Mouse (Mus musculus) MEL (cell line): ENCODE results near the gene Coasy. TPM values are rescaled to one million over a fixed set of nuclear protein-coding genes. Genes with fewer than 3 reads are reported as not detected.

Experiments
- DNase-seq: peaks from one replicate; pipeline ENCODE4 v3.0.0; 2011; ENCODE audit warnings: low read depth, low spot score
- H3K27ac ChIP-seq: 2 replicates; pipeline ENCODE4 v1.5.1; 2012; ENCODE audit warnings: low read depth, mild to moderate bottlenecking, control low read depth, low read length, moderate library complexity; ENCODE audit not compliant: control insufficient read depth
- H3K27me3 ChIP-seq, 2 experiments: fragments of 150-350 bp in 1 of 2; sonication (generic) in 1 of 2; 2 replicates each; pipeline ENCODE4 v1.6.1; 2012; ENCODE audit warnings: low read length in 2 of 2, mild to moderate bottlenecking in 2 of 2, improper control_type of control experiment in 1 of 2, moderate library complexity in 1 of 2; ENCODE audit not compliant: insufficient read depth in 2 of 2, control insufficient read depth in 1 of 2
- H3K36me3 ChIP-seq, 2 experiments: 2 replicates each; pipeline ENCODE4 v1.6.1; 2012 to 2014; ENCODE audit warnings: low read length in 2 of 2, improper control_type of control experiment in 1 of 2, inconsistent platforms in 1 of 2, mild to moderate bottlenecking in 1 of 2; ENCODE audit not compliant: insufficient read depth in 2 of 2, control insufficient read depth in 1 of 2
- H3K4me1 ChIP-seq, 2 experiments: fragments of 150-350 bp in 1 of 2; sonication (generic) in 1 of 2; 2 replicates each; pipeline ENCODE4 v1.6.1; 2012; ENCODE audit warnings: low read length in 2 of 2, improper control_type of control experiment in 1 of 2, mild to moderate bottlenecking in 1 of 2; ENCODE audit not compliant: insufficient read depth in 2 of 2, control insufficient read depth in 1 of 2
- H3K4me3 ChIP-seq, 2 experiments: fragments of 150-350 bp in 1 of 2; sonication (generic) in 1 of 2; 2 replicates each; pipeline ENCODE4 v1.5.1; 2012; ENCODE audit warnings: low read depth in 2 of 2, low read length in 2 of 2, mild to moderate bottlenecking in 2 of 2, moderate library complexity in 2 of 2, control low read depth in 1 of 2, improper control_type of control experiment in 1 of 2; ENCODE audit not compliant: control insufficient read depth in 1 of 2, insufficient read depth in 1 of 2
- H3K79me2 ChIP-seq: 2 replicates; pipeline ENCODE4 v1.6.1; 2012; ENCODE audit warnings: mild to moderate bottlenecking, low read length, moderate library complexity; ENCODE audit not compliant: control insufficient read depth, poor library complexity, insufficient read depth
- H3K9ac ChIP-seq: 2 replicates; pipeline ENCODE4 v1.6.1; 2012; ENCODE audit warnings: low read depth, mild to moderate bottlenecking, control low read depth, low read length, moderate library complexity; ENCODE audit not compliant: control insufficient read depth, poor library complexity, severe bottlenecking
- H3K9me3 ChIP-seq: fragments of 150-350 bp; sonication (generic); replicated peaks from 2 replicates; pipeline ENCODE4 v1.6.1; 2012; ENCODE audit warnings: mild to moderate bottlenecking, low read length, improper control_type of control experiment, moderate library complexity; ENCODE audit not compliant: insufficient read depth
- BHLHE40 ChIP-seq: IDR thresholded peaks from 2 replicates; pipeline ENCODE4 v1.6.1; 2012; ENCODE audit warnings: low read depth, mild to moderate bottlenecking, inconsistent platforms, low read length, improper control_type of control experiment, borderline replicate concordance
- CHD2 ChIP-seq: IDR thresholded peaks from 2 replicates; pipeline ENCODE4 v1.6.1; 2011; ENCODE audit warnings: low read length, improper control_type of control experiment
- ELF1 ChIP-seq: IDR thresholded peaks from 2 replicates; pipeline ENCODE4 v1.6.1; 2014; ENCODE audit warnings: low read depth, mild to moderate bottlenecking, inconsistent platforms, low read length, improper control_type of control experiment, moderate library complexity
- EP300 ChIP-seq, 2 experiments: IDR thresholded peaks; 2 replicates each; pipeline ENCODE4 v1.6.1; 2011; ENCODE audit warnings: improper control_type of control experiment in 2 of 2, low read length in 2 of 2, low read depth in 1 of 2, mild to moderate bottlenecking in 1 of 2
- MAFK ChIP-seq: IDR thresholded peaks from 2 replicates; pipeline ENCODE4 v1.6.1; 2011; ENCODE audit warnings: low read depth, mild to moderate bottlenecking, low read length, improper control_type of control experiment, borderline replicate concordance
- MAX ChIP-seq: IDR thresholded peaks from 2 replicates; pipeline ENCODE4 v1.6.1; 2011; ENCODE audit warnings: low read length, improper control_type of control experiment
- MAZ ChIP-seq: IDR thresholded peaks from 2 replicates; pipeline ENCODE4 v1.6.1; 2012; ENCODE audit warnings: low read depth, mild to moderate bottlenecking, inconsistent platforms, low read length, improper control_type of control experiment
- NRF1 ChIP-seq: IDR thresholded peaks from 2 replicates; pipeline ENCODE4 v1.6.1; 2014; ENCODE audit warnings: low read depth, mild to moderate bottlenecking, inconsistent platforms, low read length, improper control_type of control experiment, moderate library complexity; ENCODE audit not compliant: poor library complexity, insufficient read depth, severe bottlenecking
- POLR2A ChIP-seq, 2 experiments: IDR thresholded peaks; 2 replicates each; pipeline ENCODE4 v1.6.1; 2011 to 2012; ENCODE audit warnings: low read length in 2 of 2, mild to moderate bottlenecking in 2 of 2, control low read depth in 1 of 2, improper control_type of control experiment in 1 of 2, low read depth in 1 of 2, moderate library complexity in 1 of 2; ENCODE audit not compliant: control insufficient read depth in 1 of 2, insufficient read depth in 1 of 2, poor library complexity in 1 of 2
- POLR2AphosphoS5 ChIP-seq: IDR thresholded peaks from 2 replicates; pipeline ENCODE4 v1.6.1; 2012; ENCODE audit warnings: low read depth, borderline replicate concordance, mild to moderate bottlenecking, inconsistent platforms, low read length, moderate library complexity, mixed read lengths
- TCF12 ChIP-seq: IDR thresholded peaks from 2 replicates; pipeline ENCODE4 v1.6.1; 2014; ENCODE audit warnings: low read depth, mild to moderate bottlenecking, inconsistent platforms, low read length, improper control_type of control experiment, moderate library complexity
- UBTF ChIP-seq: IDR thresholded peaks from 2 replicates; pipeline ENCODE4 v1.6.1; 2012; ENCODE audit warnings: low read depth, mild to moderate bottlenecking, inconsistent platforms, low read length, improper control_type of control experiment, moderate library complexity, borderline replicate concordance; ENCODE audit not compliant: insufficient read depth
- USF2 ChIP-seq, 2 experiments: IDR thresholded peaks; 2 replicates each; pipeline ENCODE4 v1.6.1; 2011 to 2012; ENCODE audit warnings: improper control_type of control experiment in 2 of 2, low read length in 2 of 2, borderline replicate concordance in 1 of 2, inconsistent platforms in 1 of 2, low read depth in 1 of 2, mild to moderate bottlenecking in 1 of 2; ENCODE audit not compliant: insufficient read depth in 1 of 2
- ZC3H11A ChIP-seq: IDR thresholded peaks from 2 replicates; pipeline ENCODE4 v1.6.1; 2012; ENCODE audit warnings: low read depth, mild to moderate bottlenecking, inconsistent platforms, low read length, improper control_type of control experiment
- ZNF384 ChIP-seq: IDR thresholded peaks from 2 replicates; pipeline ENCODE4 v1.6.1; 2012; ENCODE audit warnings: low read depth, mild to moderate bottlenecking, inconsistent platforms, low read length, improper control_type of control experiment
- polyA plus RNA-seq, 2 experiments: library from polyadenylated mRNA; stranded (reverse) in 1 of 2; unstranded in 1 of 2; fragments of >175 nt in 1 of 2; fragments of >200 nt in 1 of 2; gene quantifications; 2 replicates each; pipeline versions ENCODE4 v1.2.1 to v1.2.4; 2012; ENCODE audit warnings: low replicate concordance in 2 of 2, low read depth in 1 of 2; ENCODE audit not compliant: insufficient read length in 2 of 2, insufficient read depth in 1 of 2, missing spikeins in 1 of 2
- total RNA-seq: library from RNA; depleted of rRNA; stranded (reverse); fragments of 300-350 nt; gene quantifications from 2 replicates; pipeline ENCODE4 v1.2.3, GENCODE M21; 2012

The Coasy gene
- total and polyA plus RNA-seq, 3 experiments = 34.8 to 44.2 TPM; not detected in 1

- Histone ChIP-seq H3K4me3 (no peak overlapping the region), H3K79me2 (no peaks in the 10 kb centered on the region), H3K27me3 (no peaks in the 10 kb centered on the region), H3K9ac (no peak overlapping the region), H3K36me3 (no peaks in the 10 kb centered on the region), H3K4me1 (no peaks in the 10 kb centered on the region), H3K27ac (no peak overlapping the region), H3K9me3 (no peaks in the 10 kb centered on the region)
- TF ChIP-seq UBTF (no peak), CHD2 (no peak), ZC3H11A (no peak), POLR2AphosphoS5 (no peak)
- no peak for DNase-seq
Measured at GRCm38 (mm10) chr11:101051617-101052016, 30.7 kb upstream of the Coasy start.

DNA sequence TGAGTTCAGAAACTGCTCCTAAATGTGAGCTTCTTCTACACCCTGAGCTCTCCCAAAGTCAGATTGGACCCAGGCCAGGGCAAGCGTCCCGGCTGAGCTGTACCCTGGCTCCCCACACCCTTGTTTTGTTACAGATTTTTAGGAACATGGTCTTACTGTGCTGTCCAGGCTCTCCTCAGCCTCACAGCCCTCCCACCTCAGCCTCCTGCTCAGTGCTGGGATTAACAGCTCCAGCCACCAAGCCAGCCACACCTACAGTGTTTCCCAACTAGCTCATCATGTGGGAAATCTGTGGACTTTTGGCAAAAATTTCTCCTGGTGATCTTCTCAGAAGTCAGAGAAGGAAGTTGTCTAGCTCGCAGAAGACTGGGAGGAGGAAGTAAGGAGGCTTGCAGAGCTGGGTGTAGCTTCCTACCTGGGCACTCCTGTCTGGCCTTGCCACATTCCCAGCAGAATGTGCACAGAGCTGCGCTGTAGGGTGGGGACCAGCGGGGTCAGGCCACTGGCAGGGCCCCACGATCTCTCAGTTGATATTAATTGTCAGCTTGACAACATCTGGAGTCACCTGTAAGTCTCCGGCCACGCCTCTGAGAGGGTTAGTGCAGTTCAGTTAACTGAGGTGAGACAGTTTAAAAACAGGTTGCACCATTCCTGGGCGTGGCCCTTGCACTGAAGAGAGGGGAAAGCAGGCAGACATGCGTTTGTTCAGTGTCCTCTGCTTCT, 29.5 kb upstream of the Coasy start:
- Histone ChIP-seq H3K79me2 (no peaks in the 10 kb centered on the region), H3K36me3 (no peaks in the 10 kb centered on the region), H3K9ac (no peak overlapping the region), H3K4me3 (no peak overlapping the region)
- TF ChIP-seq ELF1 = no peak
- TF ChIP-seq MAZ = no peak
- TF ChIP-seq NRF1 = no peak
- TF ChIP-seq ZNF384 = no peak
- TF ChIP-seq MAFK = no peak
- no peak for TF ChIP-seq USF2 (IDR thresholded peaks at IDR 0.05; ENCODE audit: borderline replicate concordance in 1 of 2, insufficient read depth in 1 of 2, low read depth in 1 of 2, low read length in 2 of 2)
- no peak for TF ChIP-seq EP300 (IDR thresholded peaks at IDR 0.05; ENCODE audit: low read depth in 1 of 2, low read length in 2 of 2)
- TF ChIP-seq MAX = no peak
- TF ChIP-seq POLR2AphosphoS5 = no peak
- no peak for TF ChIP-seq CHD2
- TF ChIP-seq BHLHE40 = no peak
- no peak for TF ChIP-seq TCF12
- no peak for TF ChIP-seq POLR2A (IDR thresholded peaks at IDR 0.05; ENCODE audit: control insufficient read depth in 1 of 2, insufficient read depth in 1 of 2, low read depth in 1 of 2, low read length in 2 of 2, poor library complexity in 1 of 2)
- TF ChIP-seq, all 39 proteins: peak for 0
- Histone ChIP-seq H3K9me3 (no peaks in the 10 kb centered on the region), H3K27me3 (no peaks in the 10 kb centered on the region), H3K4me1 (no peaks in the 10 kb centered on the region), H3K27ac (no peak overlapping the region)
- no peak for DNase-seq
